Mouse (Mus musculus) heart, postnatal 4 days (tissue): ENCODE measurements at regions not wholly inside any gene's neighbourhood (a gene's known extent, or its start where the extent isn't known, plus 50 kb on each side); places are given as distances from the start of the nearest gene placed in this dataset.

Source experiments
- DNase-seq: peaks from one replicate; pipeline ENCODE4 v3.0.0; 2021

- no peak for DNase-seq
These were observed 66.5 kb downstream of the Nmur2 start for GRCm38 (mm10) chr11:55974224-55974875.

DNA sequence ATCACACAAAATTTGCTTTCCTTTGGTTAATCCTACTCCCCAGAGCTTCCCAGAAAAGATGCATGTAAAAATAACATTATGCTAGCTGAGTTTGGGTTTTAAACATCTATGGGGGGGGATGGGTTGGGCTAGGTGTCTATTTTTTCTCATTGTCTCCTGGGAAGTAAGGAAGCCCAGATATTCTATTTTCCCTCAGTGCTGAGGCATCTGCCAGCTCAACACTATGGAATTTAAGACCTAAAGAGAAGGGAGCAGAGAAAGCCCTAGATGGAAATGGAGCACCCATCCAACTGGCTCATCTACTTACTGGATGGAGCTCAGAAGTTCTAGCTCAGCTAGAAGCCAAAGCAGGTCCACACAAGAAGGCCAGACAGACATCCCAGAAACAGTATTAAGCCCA lies 74.2 kb downstream of the Nmur2 start:
- no peak for DNase-seq

GRCm38 (mm10) chr11:55958372-55958771 lies 82.4 kb downstream of the Nmur2 start:
- DNase-seq, result no peak

DNA sequence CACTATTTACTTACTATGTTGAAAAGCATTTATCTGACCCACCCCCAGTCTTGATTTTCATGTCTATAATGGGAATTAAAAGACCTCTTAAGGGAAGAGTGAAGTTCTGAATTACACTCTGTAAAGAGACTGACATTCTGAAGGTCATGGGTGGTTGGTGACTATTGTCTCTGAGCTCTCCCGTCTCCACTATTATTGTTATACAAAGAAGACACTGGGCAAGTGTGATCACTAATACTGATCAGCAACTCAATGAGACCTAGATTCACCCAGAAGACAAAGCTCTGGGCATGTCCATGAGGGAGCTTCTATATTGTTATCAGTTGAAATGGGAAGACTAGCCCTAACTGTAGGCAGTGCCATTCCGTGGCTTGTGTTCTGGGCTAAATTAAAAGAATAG lies 83.5 kb downstream of the Nmur2 start:
- DNase-seq, result no peak

DNA sequence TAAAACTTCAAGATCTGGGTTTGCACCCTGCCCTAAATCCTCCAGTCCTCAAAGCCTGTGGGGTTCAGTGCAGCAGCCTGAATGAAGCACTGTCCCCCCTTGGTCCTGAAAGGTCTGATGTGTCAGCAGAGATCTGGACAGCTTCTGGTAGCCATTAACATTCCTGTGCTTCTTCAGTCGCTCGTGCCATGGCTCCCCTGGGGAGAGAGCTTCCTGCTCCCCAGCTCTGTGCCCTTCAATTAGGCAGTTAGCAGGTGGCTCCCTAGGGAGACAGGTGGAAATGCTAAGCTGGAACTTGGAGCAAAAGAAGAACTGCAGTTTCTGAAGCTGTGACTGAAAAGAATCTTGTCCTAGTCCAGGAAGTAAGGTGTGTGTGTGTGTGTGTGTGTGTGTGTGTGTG lies 87.1 kb downstream of the Nmur2 start:
- no peak for DNase-seq

DNA sequence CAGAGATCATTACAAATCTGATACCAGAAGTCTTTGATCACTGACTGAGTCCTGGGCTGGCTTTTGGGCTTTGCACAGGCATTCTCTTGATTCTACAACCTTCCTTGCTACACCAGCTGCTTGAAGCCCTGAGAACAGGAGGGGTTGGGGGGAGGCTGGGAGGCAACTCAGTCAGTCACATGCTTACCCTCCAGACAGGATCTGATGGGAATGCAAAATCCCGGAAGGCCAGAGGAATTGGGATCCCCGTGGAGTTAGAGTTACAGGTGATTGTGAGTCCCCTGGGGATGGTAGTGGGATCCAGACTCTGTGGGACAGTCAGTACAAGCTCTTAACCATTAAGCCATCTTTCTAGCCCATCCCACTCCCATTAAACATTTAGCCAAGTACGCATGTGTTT lies 91.2 kb downstream of the Nmur2 start:
- no peak for DNase-seq

DNA sequence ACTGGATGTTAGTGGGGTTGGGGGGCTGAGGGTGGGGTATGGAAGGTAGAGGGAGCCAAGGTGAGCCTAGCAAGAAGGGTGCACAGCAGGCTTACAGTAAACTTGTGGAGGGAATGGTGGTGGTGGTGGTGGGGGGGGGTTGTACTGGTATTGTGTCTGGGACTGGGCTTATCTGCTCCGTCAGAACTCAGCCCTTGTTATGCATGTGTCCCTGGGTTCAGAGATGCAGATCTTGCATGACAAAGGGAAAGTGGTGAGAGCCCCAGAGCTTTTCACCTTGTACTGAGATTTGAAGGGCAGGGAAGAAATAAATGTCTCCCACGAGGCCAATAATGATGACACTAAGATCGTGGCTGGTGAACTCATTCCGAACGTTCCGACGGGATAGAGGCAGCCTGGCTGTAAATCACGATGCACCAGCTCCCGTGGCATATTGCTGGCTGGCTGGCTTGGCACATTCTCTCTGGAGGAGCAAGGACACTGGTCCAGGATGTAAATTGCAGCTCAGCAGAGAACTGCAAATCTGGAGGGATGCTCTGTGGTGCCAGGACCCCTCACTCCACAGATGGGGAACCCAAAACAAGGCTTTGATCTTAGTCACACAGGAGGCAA lies 94.1 kb downstream of the Nmur2 start:
- DNase-seq, result no peak

GRCm38 (mm10) chr11:55946028-55946427 lies 94.8 kb downstream of the Nmur2 start:
- no peak for DNase-seq

DNA sequence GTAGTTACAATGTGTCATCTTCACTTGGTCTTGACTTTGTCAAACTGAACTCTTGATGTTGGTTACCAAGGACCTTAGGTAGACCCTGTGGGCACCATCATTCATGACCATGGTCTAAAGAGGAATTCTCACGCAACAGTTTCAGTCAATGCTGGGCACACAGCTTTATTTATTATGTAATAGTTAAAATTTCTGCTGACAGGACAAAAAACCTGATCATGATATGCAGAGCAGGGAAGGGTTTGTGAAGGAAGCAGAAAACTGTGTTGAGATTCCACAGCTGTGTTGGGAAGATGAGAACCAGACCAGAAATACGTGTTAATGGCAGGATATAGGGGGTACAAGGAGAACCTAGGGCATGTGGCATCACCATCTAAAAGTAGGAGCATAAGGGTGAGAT lies 100.8 kb downstream of the Nmur2 start:
- no peak for DNase-seq

DNA sequence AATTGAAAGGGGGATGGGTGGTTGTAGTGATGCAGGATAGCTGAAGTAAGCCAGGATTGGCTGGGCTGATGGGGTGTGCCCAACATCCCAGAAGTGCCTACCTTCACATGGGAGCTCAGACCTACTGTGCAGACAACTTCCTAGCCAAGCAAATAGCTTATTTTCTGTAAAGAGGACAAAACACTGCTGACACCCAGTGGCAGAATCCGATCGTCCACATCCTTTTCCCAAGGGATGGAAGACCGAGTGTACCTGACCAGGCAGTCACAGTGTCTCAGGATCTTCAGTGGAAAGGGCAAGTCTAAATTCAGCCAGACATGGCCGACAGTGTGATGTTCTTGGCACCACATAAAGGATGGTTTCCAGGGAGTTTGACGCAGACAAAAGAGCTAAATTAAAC lies 114.4 kb downstream of the Nmur2 start:
- DNase-seq, result no peak

- DNase-seq, result no peak
These were observed 121.7 kb downstream of the Nmur2 start for GRCm38 (mm10) chr11:55919066-55919465.

DNA sequence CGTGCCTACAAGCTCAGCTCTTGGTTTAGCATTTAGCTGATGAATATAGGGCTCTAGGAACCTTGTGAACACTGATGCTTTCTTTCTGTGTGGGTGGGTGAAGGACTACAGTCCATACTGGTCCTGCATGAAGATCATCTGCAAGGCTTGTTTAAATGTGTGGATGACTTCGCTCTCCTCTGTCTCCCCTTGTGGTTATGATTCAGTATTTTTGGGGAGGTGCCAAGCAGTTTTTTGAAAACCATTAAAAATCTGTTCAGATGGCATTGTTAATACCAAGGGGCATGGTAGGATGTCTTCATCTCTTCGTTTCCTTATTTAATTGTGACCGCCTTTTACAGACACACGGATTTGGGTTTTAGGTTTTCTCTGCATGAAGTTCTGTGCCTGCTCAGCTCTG lies 122.4 kb downstream of the Nmur2 start:
- DNase-seq, result no peak

DNA sequence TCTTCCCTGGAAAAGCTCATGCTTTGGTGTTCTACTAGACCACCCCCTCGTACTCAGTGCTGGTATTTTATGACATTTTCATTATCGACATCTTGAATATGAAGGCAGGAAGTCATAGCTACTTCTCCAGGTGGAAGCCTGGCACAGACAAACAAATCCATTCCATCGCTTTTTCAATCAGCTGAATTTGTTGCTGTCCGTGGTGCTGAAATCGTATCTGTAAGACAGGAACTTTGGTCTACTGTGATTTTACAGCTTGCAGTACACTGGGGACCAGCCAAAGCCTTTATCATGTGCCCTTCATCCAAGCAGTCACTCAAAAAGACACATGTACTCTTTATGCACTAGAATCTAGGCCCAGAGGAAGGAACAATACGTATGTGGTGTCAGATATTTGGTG lies 143.3 kb downstream of the Nmur2 start:
- peak; percentile 56 for DNase-seq

- no peak for DNase-seq
These were observed 150.6 kb downstream of the Nmur2 start for GRCm38 (mm10) chr11:55890161-55890560.

DNA sequence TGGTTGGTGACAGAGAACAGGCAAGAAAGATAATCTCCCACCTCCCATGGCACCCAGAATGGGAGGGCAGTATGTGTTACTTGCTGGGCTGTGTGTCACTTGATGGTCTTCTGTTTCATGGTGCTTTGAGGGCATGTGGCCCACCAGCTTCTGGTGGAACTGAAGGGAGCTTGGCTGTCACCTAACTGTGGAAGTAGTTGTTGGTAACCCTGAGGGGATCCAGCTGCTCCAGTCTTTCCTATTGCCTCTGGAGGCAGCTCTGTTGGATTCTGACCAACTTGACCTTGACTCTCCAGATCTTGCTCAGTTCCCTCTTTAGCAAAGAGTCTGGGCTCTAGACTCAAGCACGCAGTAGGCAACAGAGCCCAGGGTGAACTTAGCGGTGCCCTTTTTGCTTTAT lies 162.2 kb downstream of the Nmur2 start:
- DNase-seq, result no peak

GRCm38 (mm10) chr11:55867141-55867540 lies 173.7 kb downstream of the Nmur2 start:
- no peak for DNase-seq

GRCm38 (mm10) chr11:55859230-55859629 lies 181.6 kb downstream of the Nmur2 start:
- no peak for DNase-seq

DNA sequence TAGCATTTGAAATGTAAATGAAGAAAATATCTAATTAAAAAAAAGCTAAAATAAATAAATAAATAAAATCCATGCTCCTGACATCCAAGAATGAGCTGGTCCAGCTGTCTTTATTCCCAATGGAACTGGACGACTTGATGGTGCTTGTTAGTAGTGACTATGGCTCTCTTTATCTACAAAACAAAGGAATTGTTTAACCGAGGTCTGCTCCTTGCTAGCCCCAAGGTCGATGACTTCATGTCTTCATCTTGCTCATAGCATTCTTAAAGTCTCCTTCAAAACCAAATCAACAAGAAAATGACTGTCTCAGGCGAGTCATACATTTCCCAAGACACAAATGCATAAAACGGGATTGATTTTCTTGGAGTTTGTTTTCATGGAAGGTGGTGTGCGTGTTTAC lies 212.5 kb upstream of the Glra1 start:
- no peak for DNase-seq

DNA sequence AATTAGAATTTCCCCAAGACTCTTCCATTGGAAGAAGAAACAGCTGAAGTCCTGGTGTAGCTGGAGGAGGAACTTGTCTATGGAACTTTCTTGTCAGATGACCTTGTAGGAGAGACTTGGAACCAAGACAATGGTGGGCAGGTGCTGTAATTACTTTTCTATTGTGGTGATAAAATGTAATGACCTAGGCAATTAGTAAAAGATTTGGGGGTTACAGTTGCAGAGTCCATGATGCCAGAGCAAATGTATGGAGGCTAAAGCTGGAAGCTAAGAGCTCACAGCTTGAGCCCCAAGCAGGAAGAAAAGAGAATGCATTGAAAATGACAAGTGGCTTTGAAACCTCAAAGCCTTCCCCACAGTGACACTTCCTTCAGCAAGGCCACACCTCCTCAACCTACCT lies 208.6 kb upstream of the Glra1 start:
- DNase-seq, result no peak

DNA sequence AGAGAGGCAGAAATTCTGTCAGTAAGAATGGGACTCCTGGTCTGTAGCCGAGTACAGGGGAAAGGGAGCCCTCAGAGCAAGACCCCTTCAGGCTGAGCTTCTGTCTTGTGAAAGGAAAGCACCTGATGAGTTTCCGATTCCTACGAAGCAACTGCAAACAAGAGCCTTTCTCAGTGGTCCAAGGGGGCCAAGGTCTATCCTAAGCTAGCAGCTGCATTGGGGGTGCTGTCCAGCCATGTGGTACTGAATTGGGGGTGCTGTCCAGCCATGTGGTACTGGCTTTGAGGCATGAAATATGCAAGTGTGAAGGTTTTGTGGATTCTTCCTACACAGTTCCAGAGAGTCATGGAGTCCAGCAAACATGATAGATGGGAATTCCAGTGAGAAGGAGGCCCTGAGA lies 202.7 kb upstream of the Glra1 start:
- peak; percentile 6 for DNase-seq

DNA sequence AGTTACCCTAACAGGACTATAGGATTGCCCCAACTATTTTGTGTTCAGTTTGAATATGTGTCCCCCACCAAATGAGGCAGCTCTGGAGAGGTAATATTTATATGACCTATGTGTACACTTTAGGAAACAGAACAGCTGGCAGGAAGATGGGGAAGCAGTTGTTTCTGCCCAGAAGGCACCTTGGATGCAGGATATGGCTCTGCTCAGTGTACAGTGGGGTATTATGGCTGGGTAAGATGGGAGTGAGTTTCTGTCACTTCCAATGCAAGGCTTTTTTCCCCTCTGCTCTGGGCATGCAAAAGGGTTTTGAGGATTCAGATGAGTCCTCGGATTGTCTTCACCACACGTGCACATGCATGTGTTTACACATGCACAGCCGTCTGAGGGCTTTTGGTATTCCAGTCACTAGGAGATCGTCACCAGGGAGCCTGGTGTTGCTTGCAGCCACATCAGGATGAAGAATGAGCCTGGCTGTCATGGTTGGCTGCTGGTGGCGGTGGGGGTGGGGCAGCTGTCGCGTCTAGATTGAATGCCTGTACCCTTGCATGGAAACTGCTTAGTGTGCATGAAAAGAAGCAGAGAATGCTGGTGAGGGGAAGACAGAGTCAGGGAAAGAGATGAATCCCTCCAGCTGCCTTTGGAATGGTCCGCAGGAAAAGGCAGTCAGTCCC lies 183.3 kb upstream of the Glra1 start:
- DNase-seq, result no peak

DNA sequence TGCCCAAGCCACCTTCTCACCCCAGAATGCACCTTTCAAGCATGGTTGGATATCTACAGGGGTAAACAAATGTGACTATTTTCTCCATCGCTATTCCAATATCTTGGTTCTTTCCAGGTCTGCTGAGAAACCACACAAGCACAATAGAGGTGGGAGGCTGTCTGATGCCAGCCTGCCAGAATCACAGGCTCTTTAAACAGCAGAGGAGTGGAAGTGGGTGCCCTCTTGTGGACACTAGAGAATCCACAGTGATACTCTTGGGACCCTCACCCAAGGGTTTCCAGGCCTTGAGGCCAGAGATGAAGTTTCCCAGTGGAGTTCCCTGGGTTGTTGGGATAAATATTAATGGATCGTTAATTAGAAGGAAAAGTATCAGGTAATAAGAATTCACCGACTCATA lies 181.6 kb upstream of the Glra1 start:
- DNase-seq, result no peak

DNA sequence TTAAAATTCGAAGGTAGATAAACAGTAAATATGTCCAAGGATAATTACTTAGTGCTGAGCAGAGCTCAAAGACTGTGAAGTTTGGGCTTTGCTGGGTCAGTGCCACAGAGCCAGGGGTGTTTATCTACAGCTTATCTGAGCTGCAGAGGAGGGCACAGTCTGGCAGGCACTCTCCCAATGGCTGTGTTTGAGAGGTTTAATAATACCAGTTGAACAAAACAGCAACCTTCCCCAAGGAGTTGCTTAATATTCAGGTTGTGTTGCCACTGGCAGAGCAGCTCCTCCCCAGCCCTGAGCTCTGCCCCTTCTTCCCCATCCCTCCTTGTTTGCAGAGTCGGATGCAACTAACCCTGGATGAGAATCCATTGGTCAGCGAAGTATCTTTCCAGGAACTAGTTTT lies 173.0 kb upstream of the Glra1 start:
- DNase-seq, result no peak

DNA sequence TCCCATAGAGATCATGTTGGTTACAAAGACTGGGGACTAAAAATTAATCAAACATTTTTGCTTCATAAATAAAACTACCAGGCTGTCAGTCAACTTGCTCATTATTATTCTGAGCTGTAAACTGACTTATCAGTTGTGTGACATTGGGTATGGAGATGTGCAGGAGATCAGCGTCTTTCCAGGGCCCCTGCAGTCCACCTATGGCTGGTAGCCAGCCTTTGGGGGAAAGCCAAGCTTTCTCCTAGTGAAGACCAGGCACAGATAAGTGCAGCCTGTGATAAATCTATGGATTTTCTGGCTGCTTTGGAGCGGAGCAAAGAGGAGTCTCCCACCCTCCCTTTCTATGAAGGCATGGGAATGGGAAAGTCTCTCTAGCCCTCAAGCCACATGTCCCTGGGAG lies 172.0 kb upstream of the Glra1 start:
- no peak for DNase-seq
